Mouse (Mus musculus): Measurements from ENCODE around the gene Irf6.

GRCm38 (mm10) chr1:193112093-193112492 lies 40.8 kb upstream of the Irf6 start:
- TF ChIP-seq CTCF (IDR thresholded peaks at IDR 0.05; ENCODE audit: borderline replicate concordance, extremely low read depth, insufficient read depth, insufficient read length): no peak
- TF ChIP-seq POLR2A (IDR thresholded peaks at IDR 0.05; ENCODE audit: borderline replicate concordance, extremely low read depth, insufficient read depth, insufficient read length, poor library complexity, severe bottlenecking): no peak

All from brain, embryonic 14.5 days (tissue).